Mouse (Mus musculus) G1E (cell line): ENCODE measurements around the gene Gaa.

Experiments used
- CTCF ChIP-seq: IDR thresholded peaks from 2 replicates; pipeline ENCODE4 v1.5.1; 2012; ENCODE audit warnings: low read depth, low read length, inconsistent platforms, mixed read lengths
- TAL1 ChIP-seq: conservative IDR thresholded peaks from 2 replicates; pipeline ENCODE4 v1.6.1; 2012; ENCODE audit warnings: low read depth, low read length, inconsistent platforms, mixed read lengths

- TF ChIP-seq CTCF (no peak), TAL1 (no peak)
Observed at GRCm38 (mm10) chr11:119223124-119223890, 44.4 kb upstream of the Gaa start.
